Mouse (Mus musculus): Measurements from ENCODE around the gene Runx1. TPM values are rescaled to one million over a fixed set of nuclear protein-coding genes. Genes with fewer than 3 reads are reported as not detected.

Runx1 gene
- polyA plus RNA-seq, 1 experiment from 2014 or later = 4.2 TPM

- WGBS = 81% methylated on average over 7 of the region's 7 CpGs
- no peaks in the 10 kb centered on the region for H3K36me3 ChIP-seq (replicated peaks; ENCODE audit: control insufficient read depth, insufficient read depth, low read depth, low read length)
- no peak overlapping the region for H3K27ac ChIP-seq (replicated peaks; ENCODE audit: low read depth, low read length)
- peaks cover 4% of the 10 kb centered on the region; the same call in 1 of the 2 replicates for H3K4me1 ChIP-seq (ENCODE audit: control insufficient read depth, insufficient read depth, low read length)
- H3K4me3 ChIP-seq (ENCODE audit: low read depth, low read length) = no peak overlapping the region
- ATAC-seq (replicated peaks; ENCODE audit: insufficient number of reproducible peaks, low FRiP score, low TSS enrichment, low read depth) (peak; percentile 37; the same call in 1 of the 2 replicates), DNase-seq (ENCODE audit: low spot score) (no peak)
- H3K4me2 ChIP-seq (ENCODE audit: low read depth, low read length) = no peak overlapping the region
- H3K27me3 ChIP-seq (ENCODE audit: control insufficient read depth, insufficient read depth, low read length) = peaks cover 9% of the 10 kb centered on the region
- H3K9ac ChIP-seq (replicated peaks; ENCODE audit: low read length) = no peak overlapping the region
- no peaks in the 10 kb centered on the region for H3K9me3 ChIP-seq (replicated peaks; ENCODE audit: control insufficient read depth, low read length)
Measured at GRCm38 (mm10) chr16:92606491-92606965, 219.4 kb downstream of the Runx1 start.

DNA sequence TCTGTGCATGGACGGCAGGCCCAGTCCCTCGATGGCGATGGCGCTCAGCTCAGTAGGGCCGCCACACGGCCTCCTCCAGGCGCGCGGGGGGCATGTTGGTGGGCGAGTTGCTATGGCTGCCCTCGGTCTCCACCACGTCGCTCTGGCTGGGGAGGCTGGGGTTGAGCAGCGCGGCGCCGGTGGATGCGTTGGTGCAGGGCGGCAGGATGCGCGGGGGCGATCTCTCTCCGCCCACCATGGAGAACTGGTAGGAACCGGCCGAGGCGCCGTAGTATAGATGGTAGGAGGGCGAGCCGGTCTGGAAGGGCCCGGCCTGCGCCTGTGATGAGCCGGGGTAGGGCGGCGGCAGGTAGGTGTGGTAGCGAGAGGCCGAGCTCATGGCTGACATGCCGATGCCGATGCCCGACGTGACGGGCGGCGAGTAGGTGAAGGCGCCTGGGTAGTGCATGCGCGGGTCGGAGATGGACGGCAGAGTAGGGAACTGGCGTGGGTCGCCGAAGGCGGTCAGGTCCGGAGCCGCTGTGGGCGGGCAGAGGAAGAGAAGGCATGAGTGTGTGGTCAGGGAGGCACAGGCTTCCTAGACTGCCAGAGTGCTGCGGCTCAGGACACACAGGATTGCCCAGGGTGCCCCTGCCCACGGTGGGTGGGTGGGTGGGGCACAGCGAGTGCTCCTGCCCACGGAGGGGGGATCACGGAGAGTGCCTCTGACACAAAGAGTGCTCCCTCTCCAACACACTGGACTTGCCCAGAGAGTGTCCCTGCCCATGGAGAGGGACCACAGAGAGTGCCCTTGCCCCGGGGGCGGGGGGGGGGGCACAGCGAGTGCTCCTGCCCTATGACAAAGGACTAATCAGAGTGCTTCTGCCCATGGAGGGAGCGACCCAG, 220.1 kb downstream of the Runx1 start:
- Histone ChIP-seq H3K4me1 (ENCODE audit: control insufficient read depth, insufficient read depth, low read length) (peaks cover 4% of the 10 kb centered on the region; the same call in 1 of the 2 replicates), H3K9me3 (replicated peaks; ENCODE audit: control insufficient read depth, low read length) (no peaks in the 10 kb centered on the region), H3K4me2 (ENCODE audit: low read depth, low read length) (peak overlapping the region; percentile 65), H3K27ac (replicated peaks; ENCODE audit: low read depth, low read length) (no peak overlapping the region), H3K9ac (replicated peaks; ENCODE audit: low read length) (peak overlapping the region; percentile 60), H3K36me3 (replicated peaks; ENCODE audit: control insufficient read depth, insufficient read depth, low read depth, low read length) (no peaks in the 10 kb centered on the region), H3K27me3 (ENCODE audit: control insufficient read depth, insufficient read depth, low read length) (peaks cover 9% of the 10 kb centered on the region), H3K4me3 (ENCODE audit: low read depth, low read length) (peak overlapping the region; percentile 36)
- DNase-seq (ENCODE audit: low spot score) (peak; percentile 47), ATAC-seq (replicated peaks; ENCODE audit: insufficient number of reproducible peaks, low FRiP score, low TSS enrichment, low read depth) (peak; percentile 70)
- 10% methylated on average over 64 of the region's 64 CpGs for WGBS

- Histone ChIP-seq H3K36me3 (replicated peaks; ENCODE audit: control insufficient read depth, insufficient read depth, low read depth, low read length) (no peaks in the 10 kb centered on the region), H3K9ac (replicated peaks; ENCODE audit: low read length) (no peak overlapping the region), H3K9me3 (replicated peaks; ENCODE audit: control insufficient read depth, low read length) (no peaks in the 10 kb centered on the region), H3K4me1 (ENCODE audit: control insufficient read depth, insufficient read depth, low read length) (peaks cover 4% of the 10 kb centered on the region; the same call in 1 of the 2 replicates), H3K4me3 (ENCODE audit: low read depth, low read length) (no peak overlapping the region), H3K27ac (replicated peaks; ENCODE audit: low read depth, low read length) (no peak overlapping the region), H3K4me2 (ENCODE audit: low read depth, low read length) (no peak overlapping the region), H3K27me3 (ENCODE audit: control insufficient read depth, insufficient read depth, low read length) (peaks cover 9% of the 10 kb centered on the region)
- WGBS = 78% methylated on average over 11 of the region's 11 CpGs
- DNase-seq (ENCODE audit: low spot score) (no peak), ATAC-seq (replicated peaks; ENCODE audit: insufficient number of reproducible peaks, low FRiP score, low TSS enrichment, low read depth) (no peak)
Measured at GRCm38 (mm10) chr16:92602504-92602903, 223.4 kb downstream of the Runx1 start.

DNA sequence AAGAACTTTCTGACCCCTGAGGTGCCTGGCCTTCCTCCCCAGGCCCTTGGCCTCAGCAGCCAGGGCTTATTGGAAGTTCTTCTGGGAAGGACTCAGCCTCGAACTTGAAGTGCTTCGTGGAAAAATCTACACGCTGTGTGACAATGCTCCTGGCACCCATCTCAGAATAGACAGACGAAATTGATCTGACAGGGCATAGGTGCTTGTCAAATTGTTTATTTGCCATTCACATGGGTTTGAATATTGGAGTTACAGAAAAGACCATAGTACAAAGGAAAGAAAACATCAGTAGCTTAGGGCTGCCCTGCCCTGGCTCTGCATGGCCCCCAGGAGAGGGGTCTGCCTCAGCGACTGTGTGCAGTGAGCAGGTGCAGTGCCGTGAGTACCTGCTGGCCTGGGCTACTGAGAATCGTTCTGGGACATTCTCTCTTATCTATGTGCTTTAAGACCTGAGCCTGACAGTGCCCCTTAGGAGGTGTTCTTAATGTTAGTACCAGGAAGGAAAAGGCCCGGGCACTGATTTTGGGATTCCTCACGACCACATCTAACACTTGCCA, 224.6 kb downstream of the Runx1 start:
- Histone ChIP-seq H3K4me3 (ENCODE audit: low read depth, low read length) (no peak overlapping the region), H3K4me2 (ENCODE audit: low read depth, low read length) (no peak overlapping the region), H3K4me1 (ENCODE audit: control insufficient read depth, insufficient read depth, low read length) (peaks cover 4% of the 10 kb centered on the region; the same call in 1 of the 2 replicates), H3K36me3 (replicated peaks; ENCODE audit: control insufficient read depth, insufficient read depth, low read depth, low read length) (no peaks in the 10 kb centered on the region), H3K27ac (replicated peaks; ENCODE audit: low read depth, low read length) (no peak overlapping the region), H3K27me3 (ENCODE audit: control insufficient read depth, insufficient read depth, low read length) (peaks cover 9% of the 10 kb centered on the region), H3K9ac (replicated peaks; ENCODE audit: low read length) (no peak overlapping the region), H3K9me3 (replicated peaks; ENCODE audit: control insufficient read depth, low read length) (no peaks in the 10 kb centered on the region)
- ATAC-seq (replicated peaks; ENCODE audit: insufficient number of reproducible peaks, low FRiP score, low TSS enrichment, low read depth) = no peak
- DNase-seq (ENCODE audit: low spot score) = no peak
- 80% methylated on average over 9 of the region's 9 CpGs for WGBS

DNA sequence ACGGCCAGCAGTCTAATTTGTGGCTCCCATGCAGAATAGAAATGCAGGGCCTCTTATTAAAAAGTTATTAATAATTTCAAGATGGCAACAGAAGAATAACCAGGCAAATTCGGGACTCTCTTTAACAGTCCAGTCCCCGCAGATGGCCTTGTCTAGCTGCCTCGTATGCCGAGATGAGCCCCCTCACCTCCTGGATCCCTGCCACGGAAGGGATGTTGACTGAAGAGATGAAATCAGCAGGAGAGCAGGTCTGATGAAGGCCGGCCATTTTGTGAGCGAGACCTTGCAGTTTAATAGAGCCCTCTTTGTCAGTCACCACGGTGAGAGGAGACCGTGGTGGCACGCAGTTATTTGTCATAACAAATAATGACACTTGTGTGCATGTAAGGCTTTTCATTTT, 226.5 kb downstream of the Runx1 start:
- Histone ChIP-seq H3K4me1 (ENCODE audit: control insufficient read depth, insufficient read depth, low read length) (no peaks in the 10 kb centered on the region), H3K9ac (replicated peaks; ENCODE audit: low read length) (no peak overlapping the region), H3K4me2 (ENCODE audit: low read depth, low read length) (no peak overlapping the region), H3K9me3 (replicated peaks; ENCODE audit: control insufficient read depth, low read length) (no peaks in the 10 kb centered on the region), H3K27me3 (ENCODE audit: control insufficient read depth, insufficient read depth, low read length) (peaks cover 4% of the 10 kb centered on the region; the same call in 1 of the 2 replicates), H3K36me3 (replicated peaks; ENCODE audit: control insufficient read depth, insufficient read depth, low read depth, low read length) (no peaks in the 10 kb centered on the region), H3K4me3 (ENCODE audit: low read depth, low read length) (no peak overlapping the region), H3K27ac (replicated peaks; ENCODE audit: low read depth, low read length) (no peak overlapping the region)
- ATAC-seq (replicated peaks; ENCODE audit: insufficient number of reproducible peaks, low FRiP score, low TSS enrichment, low read depth) = no peak
- no peak for DNase-seq (ENCODE audit: low spot score)
- whole genome bisulfite sequencing = 81% methylated on average over 11 of the region's 11 CpGs

- ATAC-seq (replicated peaks; ENCODE audit: insufficient number of reproducible peaks, low FRiP score, low TSS enrichment, low read depth) = no peak
- Histone ChIP-seq H3K9me3 (replicated peaks; ENCODE audit: control insufficient read depth, low read length) (no peaks in the 10 kb centered on the region), H3K4me1 (ENCODE audit: control insufficient read depth, insufficient read depth, low read length) (no peaks in the 10 kb centered on the region), H3K27me3 (ENCODE audit: control insufficient read depth, insufficient read depth, low read length) (no peaks in the 10 kb centered on the region), H3K27ac (replicated peaks; ENCODE audit: low read depth, low read length) (no peak overlapping the region), H3K9ac (replicated peaks; ENCODE audit: low read length) (no peak overlapping the region), H3K4me3 (ENCODE audit: low read depth, low read length) (no peak overlapping the region), H3K4me2 (ENCODE audit: low read depth, low read length) (no peak overlapping the region), H3K36me3 (replicated peaks; ENCODE audit: control insufficient read depth, insufficient read depth, low read depth, low read length) (no peaks in the 10 kb centered on the region)
- 51% methylated on average over 11 of the region's 11 CpGs for WGBS
- DNase-seq (ENCODE audit: low spot score) = no peak
Measured at GRCm38 (mm10) chr16:92597655-92598054, 228.3 kb downstream of the Runx1 start.

DNA sequence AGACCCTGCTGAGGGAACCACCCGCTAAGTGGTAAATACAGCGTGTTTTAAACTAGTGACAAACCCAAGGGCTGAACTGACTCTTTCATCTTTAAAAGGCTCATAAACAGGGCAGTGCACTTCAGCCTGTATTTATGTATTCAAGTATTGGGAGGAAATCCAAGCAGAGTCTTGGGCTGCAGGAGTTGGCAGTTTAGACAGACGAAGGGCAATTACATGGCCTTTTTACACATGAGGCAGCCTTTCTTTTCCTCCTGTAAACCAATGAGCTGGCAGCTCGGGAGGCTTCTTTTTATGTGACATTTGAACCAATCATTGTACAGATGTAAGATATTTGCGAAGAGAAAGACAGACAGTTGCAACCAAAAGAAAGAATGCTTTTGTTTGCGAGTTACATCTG, 233.7 kb downstream of the Runx1 start:
- no peak overlapping the region for H3K4me3 ChIP-seq (ENCODE audit: low read depth, low read length)
- no peaks in the 10 kb centered on the region for H3K4me1 ChIP-seq (ENCODE audit: control insufficient read depth, insufficient read depth, low read length)
- DNase-seq (ENCODE audit: low spot score) (no peak), ATAC-seq (replicated peaks; ENCODE audit: insufficient number of reproducible peaks, low FRiP score, low TSS enrichment, low read depth) (no peak)
- no peak overlapping the region for H3K9ac ChIP-seq (replicated peaks; ENCODE audit: low read length)
- 54% methylated on average over 6 of the region's 6 CpGs for WGBS
- H3K36me3 ChIP-seq (replicated peaks; ENCODE audit: control insufficient read depth, insufficient read depth, low read depth, low read length) = no peaks in the 10 kb centered on the region
- H3K27ac ChIP-seq (replicated peaks; ENCODE audit: low read depth, low read length) = no peak overlapping the region
- H3K27me3 ChIP-seq (ENCODE audit: control insufficient read depth, insufficient read depth, low read length) = no peaks in the 10 kb centered on the region
- H3K9me3 ChIP-seq (replicated peaks; ENCODE audit: control insufficient read depth, low read length) = no peaks in the 10 kb centered on the region
- H3K4me2 ChIP-seq (ENCODE audit: low read depth, low read length) = no peak overlapping the region

GRCm38 (mm10) chr16:92591783-92592182, 234.2 kb downstream of the Runx1 start:
- no peak for ATAC-seq (replicated peaks; ENCODE audit: insufficient number of reproducible peaks, low FRiP score, low TSS enrichment, low read depth)
- no peak for DNase-seq (ENCODE audit: low spot score)
- WGBS = 92% methylated on average over 6 of the region's 6 CpGs
- Histone ChIP-seq H3K27me3 (ENCODE audit: control insufficient read depth, insufficient read depth, low read length) (no peaks in the 10 kb centered on the region), H3K27ac (replicated peaks; ENCODE audit: low read depth, low read length) (no peak overlapping the region), H3K9ac (replicated peaks; ENCODE audit: low read length) (no peak overlapping the region), H3K36me3 (replicated peaks; ENCODE audit: control insufficient read depth, insufficient read depth, low read depth, low read length) (no peaks in the 10 kb centered on the region), H3K9me3 (replicated peaks; ENCODE audit: control insufficient read depth, low read length) (no peaks in the 10 kb centered on the region), H3K4me3 (ENCODE audit: low read depth, low read length) (no peak overlapping the region), H3K4me1 (ENCODE audit: control insufficient read depth, insufficient read depth, low read length) (no peaks in the 10 kb centered on the region), H3K4me2 (ENCODE audit: low read depth, low read length) (no peak overlapping the region)
